Mouse (Mus musculus): Measurements from ENCODE around the gene Rnf19b. TPM values are rescaled to one million over a fixed set of nuclear protein-coding genes. Genes with fewer than 3 reads are reported as not detected.

Rnf19b gene
- polyA plus RNA-seq, 1 experiment from 2014 or later, result 7.1 TPM

GRCm38 (mm10) chr4:129081512-129081911 is 23.4 kb downstream of the Rnf19b start:
- peak overlapping the region; percentile 1; the same call in 1 of the 2 replicates for H3K9ac ChIP-seq (ENCODE audit: low read depth, low read length)
- DNase-seq (ENCODE audit: low spot score), result no peak
- WGBS, result 69% methylated on average over 6 of the region's 6 CpGs

GRCm38 (mm10) chr4:129081939-129082338 is 23.9 kb downstream of the Rnf19b start:
- ATAC-seq (replicated peaks; ENCODE audit: low FRiP score, low read depth), result no peak

More at GRCm38 (mm10) chr4:129081512-129081911, 23.4 kb downstream of the Rnf19b start:
- ATAC-seq (replicated peaks; ENCODE audit: low FRiP score, low read depth), result no peak
- no peaks in the 10 kb centered on the region for H3K9me3 ChIP-seq (replicated peaks; ENCODE audit: low read length)
- no peak overlapping the region for H3K27ac ChIP-seq
- TF ChIP-seq CTCF (IDR thresholded peaks at IDR 0.05; ENCODE audit: low read depth), result no peak
- H3K36me3 ChIP-seq (ENCODE audit: insufficient read depth, low read length), result peaks cover 24% of the 10 kb centered on the region
- no peak overlapping the region for H3K4me2 ChIP-seq (ENCODE audit: low read length)
- no peak overlapping the region for H3K4me3 ChIP-seq (replicated peaks; ENCODE audit: low read depth, low read length)
- H3K4me1 ChIP-seq (replicated peaks; ENCODE audit: insufficient read depth, low read length), result no peaks in the 10 kb centered on the region
- H3K27me3 ChIP-seq (ENCODE audit: insufficient read depth, low read length), result no peaks in the 10 kb centered on the region

GRCm38 (mm10) chr4:129082379-129083115 is 24.5 kb downstream of the Rnf19b start:
- no peaks in the 10 kb centered on the region for H3K4me1 ChIP-seq (replicated peaks; ENCODE audit: insufficient read depth, low read length)
- WGBS, result 46% methylated on average over 10 of the region's 10 CpGs
- no peak overlapping the region for H3K4me2 ChIP-seq (ENCODE audit: low read length)
- no peaks in the 10 kb centered on the region for H3K9me3 ChIP-seq (replicated peaks; ENCODE audit: low read length)
- no peak overlapping the region for H3K27ac ChIP-seq
- ATAC-seq (replicated peaks; ENCODE audit: low FRiP score, low read depth), result no peak; the same call in 1 of the 2 replicates
- no peak overlapping the region for H3K9ac ChIP-seq (ENCODE audit: low read depth, low read length)
- H3K27me3 ChIP-seq (ENCODE audit: insufficient read depth, low read length), result no peaks in the 10 kb centered on the region
- H3K4me3 ChIP-seq (replicated peaks; ENCODE audit: low read depth, low read length), result no peak overlapping the region
- H3K36me3 ChIP-seq (ENCODE audit: insufficient read depth, low read length), result peaks cover 19% of the 10 kb centered on the region
- peak; percentile 88 for DNase-seq (ENCODE audit: low spot score)
- TF ChIP-seq CTCF (IDR thresholded peaks at IDR 0.05; ENCODE audit: low read depth), result peak; percentile 91

More at GRCm38 (mm10) chr4:129081939-129082338, 23.9 kb downstream of the Rnf19b start:
- Histone ChIP-seq H3K9ac (ENCODE audit: low read depth, low read length) (0 out of 2 replicates have a peak overlapping the region, but pooled peaks have one; percentile 1), H3K27me3 (ENCODE audit: insufficient read depth, low read length) (no peaks in the 10 kb centered on the region), H3K27ac (no peak overlapping the region), H3K4me1 (replicated peaks; ENCODE audit: insufficient read depth, low read length) (no peaks in the 10 kb centered on the region), H3K36me3 (ENCODE audit: insufficient read depth, low read length) (peaks cover 20% of the 10 kb centered on the region), H3K4me2 (ENCODE audit: low read length) (no peak overlapping the region), H3K9me3 (replicated peaks; ENCODE audit: low read length) (no peaks in the 10 kb centered on the region), H3K4me3 (replicated peaks; ENCODE audit: low read depth, low read length) (no peak overlapping the region)
- no peak for TF ChIP-seq CTCF (IDR thresholded peaks at IDR 0.05; ENCODE audit: low read depth)
- DNase-seq (ENCODE audit: low spot score), result no peak
- WGBS, result 88% methylated on average over 3 of the region's 3 CpGs

GRCm38 (mm10) chr4:129084896-129085295 is 26.8 kb downstream of the Rnf19b start:
- no peaks in the 10 kb centered on the region for H3K4me1 ChIP-seq (replicated peaks; ENCODE audit: insufficient read depth, low read length)
- H3K27me3 ChIP-seq (ENCODE audit: insufficient read depth, low read length), result no peaks in the 10 kb centered on the region
- ATAC-seq (replicated peaks; ENCODE audit: low FRiP score, low read depth) (no peak), DNase-seq (ENCODE audit: low spot score) (no peak)
- WGBS, result 93% methylated on average over 9 of the region's 9 CpGs
- H3K9me3 ChIP-seq (replicated peaks; ENCODE audit: low read length), result no peaks in the 10 kb centered on the region
- no peak overlapping the region for H3K4me3 ChIP-seq (replicated peaks; ENCODE audit: low read depth, low read length)
- no peak overlapping the region for H3K9ac ChIP-seq (ENCODE audit: low read depth, low read length)
- no peak for TF ChIP-seq CTCF (IDR thresholded peaks at IDR 0.05; ENCODE audit: low read depth)
- H3K27ac ChIP-seq, result no peak overlapping the region
- no peak overlapping the region for H3K4me2 ChIP-seq (ENCODE audit: low read length)
- H3K36me3 ChIP-seq (ENCODE audit: insufficient read depth, low read length), result peaks cover 9% of the 10 kb centered on the region

GRCm38 (mm10) chr4:129086078-129086477 is 28.0 kb downstream of the Rnf19b start:
- no peak overlapping the region for H3K4me3 ChIP-seq (replicated peaks; ENCODE audit: low read depth, low read length)
- H3K4me2 ChIP-seq (ENCODE audit: low read length), result no peak overlapping the region

GRCm38 (mm10) chr4:129087850-129088249 is 29.8 kb downstream of the Rnf19b start:
- Histone ChIP-seq H3K27ac (no peak overlapping the region), H3K9me3 (replicated peaks; ENCODE audit: low read length) (no peaks in the 10 kb centered on the region), H3K4me1 (replicated peaks; ENCODE audit: insufficient read depth, low read length) (no peaks in the 10 kb centered on the region), H3K36me3 (ENCODE audit: insufficient read depth, low read length) (peaks cover 7% of the 10 kb centered on the region), H3K9ac (ENCODE audit: low read depth, low read length) (no peak overlapping the region), H3K4me3 (replicated peaks; ENCODE audit: low read depth, low read length) (no peak overlapping the region), H3K4me2 (ENCODE audit: low read length) (no peak overlapping the region), H3K27me3 (ENCODE audit: insufficient read depth, low read length) (no peaks in the 10 kb centered on the region)
- WGBS, result 47% methylated on average over 5 of the region's 5 CpGs
- DNase-seq (ENCODE audit: low spot score), result no peak
- no peak for TF ChIP-seq CTCF (IDR thresholded peaks at IDR 0.05; ENCODE audit: low read depth)
- ATAC-seq (replicated peaks; ENCODE audit: low FRiP score, low read depth), result no peak

More at GRCm38 (mm10) chr4:129086078-129086477, 28.0 kb downstream of the Rnf19b start:
- Histone ChIP-seq H3K27ac (no peak overlapping the region), H3K4me1 (replicated peaks; ENCODE audit: insufficient read depth, low read length) (no peaks in the 10 kb centered on the region), H3K9me3 (replicated peaks; ENCODE audit: low read length) (no peaks in the 10 kb centered on the region), H3K36me3 (ENCODE audit: insufficient read depth, low read length) (peaks cover 7% of the 10 kb centered on the region), H3K27me3 (ENCODE audit: insufficient read depth, low read length) (no peaks in the 10 kb centered on the region), H3K9ac (ENCODE audit: low read depth, low read length) (no peak overlapping the region)
- WGBS, result 30% methylated on average over 8 of the region's 8 CpGs
- 0 out of 2 replicates have a peak, but pooled peaks have one; percentile 11 for ATAC-seq (replicated peaks; ENCODE audit: low FRiP score, low read depth)
- DNase-seq (ENCODE audit: low spot score), result peak; percentile 83
- TF ChIP-seq CTCF (IDR thresholded peaks at IDR 0.05; ENCODE audit: low read depth), result peak; percentile 96
